Mouse (Mus musculus): Measurements from ENCODE around the gene Gm10181.
"Not testable (repeated sequence)": the region's sequence is repeated elsewhere in the genome, so short reads cannot be mapped to it uniquely, and the experiment has no call there.

Gm10181 gene

GRCm38 (mm10) chr9:25089122-25089521 is at the start of gene Gm10181:
TSS of gene Gm10181 (plus strand) at chr9:25089422.
- DNase-seq (ENCODE audit: low read depth) = no peak

- DNase-seq (ENCODE audit: low read depth) = no peak
Measured at GRCm38 (mm10) chr9:25041665-25042064, 47.6 kb upstream of the Gm10181 start.

GRCm38 (mm10) chr9:25042162-25043111 is 46.8 kb upstream of the Gm10181 start:
- no peak for DNase-seq (ENCODE audit: low read depth)

GRCm38 (mm10) chr9:25044325-25044724 is 44.9 kb upstream of the Gm10181 start:
- DNase-seq (ENCODE audit: low read depth) = no peak

GRCm38 (mm10) chr9:25048289-25048688 is 40.9 kb upstream of the Gm10181 start:
- DNase-seq (ENCODE audit: low read depth) = no peak

GRCm38 (mm10) chr9:25048940-25049339 is 40.3 kb upstream of the Gm10181 start:
- DNase-seq (ENCODE audit: low read depth) = no peak

GRCm38 (mm10) chr9:25051901-25052300 is 37.3 kb upstream of the Gm10181 start:
- no peak for DNase-seq (ENCODE audit: low read depth)

GRCm38 (mm10) chr9:25055650-25056376 is 33.4 kb upstream of the Gm10181 start:
- DNase-seq (ENCODE audit: low read depth) = no peak

GRCm38 (mm10) chr9:25058726-25059125 is 30.5 kb upstream of the Gm10181 start:
- no peak for DNase-seq (ENCODE audit: low read depth)

GRCm38 (mm10) chr9:25072666-25073065 is 16.6 kb upstream of the Gm10181 start:
- DNase-seq (ENCODE audit: low read depth) = no peak

GRCm38 (mm10) chr9:25075977-25076376 is 13.2 kb upstream of the Gm10181 start:
- DNase-seq (ENCODE audit: low read depth) = peak; percentile 14

GRCm38 (mm10) chr9:25076505-25076904 is 12.7 kb upstream of the Gm10181 start:
- no peak for DNase-seq (ENCODE audit: low read depth)

- no peak for DNase-seq (ENCODE audit: low read depth)
Measured at GRCm38 (mm10) chr9:25090853-25091252, 1.6 kb downstream of the Gm10181 start.

GRCm38 (mm10) chr9:25102881-25103280 is 13.7 kb downstream of the Gm10181 start:
- no peak for DNase-seq (ENCODE audit: low read depth)

GRCm38 (mm10) chr9:25104638-25105037 is 15.4 kb downstream of the Gm10181 start:
- DNase-seq (ENCODE audit: low read depth) = peak; percentile 27

GRCm38 (mm10) chr9:25123590-25123989 is 34.4 kb downstream of the Gm10181 start:
- not testable (repeated sequence) for DNase-seq (ENCODE audit: low read depth)

GRCm38 (mm10) chr9:25124048-25124447 is 34.8 kb downstream of the Gm10181 start:
- no peak for DNase-seq (ENCODE audit: low read depth)

- no peak for DNase-seq (ENCODE audit: low read depth)
Measured at GRCm38 (mm10) chr9:25132253-25132652, 43.0 kb downstream of the Gm10181 start.

- DNase-seq (ENCODE audit: low read depth) = no peak
Measured at GRCm38 (mm10) chr9:25132920-25133319, 43.7 kb downstream of the Gm10181 start.

- DNase-seq (ENCODE audit: low read depth) = no peak
Measured at GRCm38 (mm10) chr9:25138900-25139299, 49.7 kb downstream of the Gm10181 start.
